Mouse (Mus musculus): Measurements from ENCODE around the gene Sem1.

- TF ChIP-seq CTCF (IDR thresholded peaks at IDR 0.05; ENCODE audit: extremely low read depth, insufficient read length, insufficient replicate concordance, low read depth, low read length) = no peak
- no peak for TF ChIP-seq POLR2A (IDR thresholded peaks at IDR 0.05; ENCODE audit: low read depth, low read length)
Observed at GRCm38 (mm10) chr6:6563691-6564090, 14.8 kb downstream of the Sem1 start.

Measured in small intestine, adult 2 months (tissue).